Mouse (Mus musculus) kidney, postnatal 10 days (tissue): ENCODE results near the gene Ttll1.

Experiments
- DNase-seq: peaks from one replicate; pipeline ENCODE4 v3.0.0; 2021; ENCODE audit warnings: mixed read lengths

The Ttll1 gene

DNA sequence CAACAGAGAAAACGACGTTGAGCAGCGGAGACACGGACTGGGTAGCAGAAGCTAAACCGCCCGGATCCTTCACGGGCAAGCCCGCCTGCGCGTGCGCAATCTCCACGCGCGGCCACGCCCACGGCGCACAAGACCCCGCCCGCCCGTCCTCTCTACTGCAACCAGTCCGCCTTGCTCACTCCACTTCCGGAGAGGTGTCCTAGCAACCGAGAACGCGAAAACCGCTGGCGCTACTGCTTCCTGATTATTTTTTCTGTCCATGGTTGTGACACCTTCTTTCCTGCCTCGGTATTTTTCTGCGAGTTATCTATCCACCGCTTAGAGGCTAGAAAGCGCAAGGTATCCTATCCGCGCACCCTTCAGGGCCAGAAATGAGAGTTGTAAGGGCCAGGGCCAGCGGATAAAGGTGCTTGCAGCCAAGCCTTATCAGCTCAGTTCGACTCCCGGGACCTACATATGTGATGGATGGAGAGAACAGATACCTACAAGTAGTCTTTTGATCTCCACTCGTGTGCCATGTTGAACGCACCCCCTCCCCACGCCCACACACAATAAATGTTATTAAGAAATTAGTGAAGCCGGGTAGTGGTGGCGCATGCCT lies at the start of gene Ttll1:
Ttll1 (minus strand) TSS at position 89 of the 601 bp plus-strand sequence.
- DNase-seq, result peak; percentile 98

DNA sequence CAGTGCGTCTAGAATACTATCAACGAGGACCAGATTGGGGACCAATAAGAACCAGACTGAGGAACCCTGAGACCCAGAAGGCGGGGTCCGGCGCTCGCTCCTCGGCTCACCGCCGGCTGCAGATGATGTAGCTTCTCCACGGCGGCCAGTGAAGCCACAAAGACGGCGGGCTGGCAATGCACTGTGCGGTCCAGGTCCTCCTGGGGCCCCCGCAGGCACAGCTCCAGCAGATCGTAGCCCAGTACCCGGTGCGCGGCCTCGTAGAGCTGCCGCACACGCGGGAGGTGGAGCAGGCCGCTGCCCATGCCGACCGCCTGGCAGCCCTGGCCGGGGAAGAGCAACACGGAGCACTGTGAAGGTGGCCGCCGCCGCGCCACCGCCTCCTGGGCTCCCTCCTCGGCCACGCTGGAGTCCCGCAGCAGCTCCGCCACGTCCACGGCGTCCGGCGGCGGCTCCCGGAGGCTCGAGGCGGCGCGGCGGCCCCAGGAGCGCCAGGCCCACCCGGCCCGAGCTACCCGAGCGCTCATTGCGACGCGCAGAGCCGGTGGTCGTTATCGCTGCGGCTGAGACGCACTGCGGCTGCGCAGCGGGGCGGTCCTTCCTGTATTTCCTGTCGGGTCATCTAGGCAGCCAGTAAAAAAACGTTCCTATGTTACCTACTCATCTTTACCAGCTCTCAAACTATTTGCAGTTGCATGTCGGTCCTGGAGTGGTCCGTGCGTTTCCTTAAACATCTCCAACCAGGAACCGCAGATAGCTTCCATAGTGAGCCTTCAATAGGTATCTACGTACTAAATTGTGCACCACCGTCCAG lies 44.7 kb upstream of the Ttll1 start:
- DNase-seq, result peak; percentile 92

GRCm38 (mm10) chr15:83553831-83554230 lies 43.1 kb upstream of the Ttll1 start:
- DNase-seq, result no peak

- DNase-seq, result no peak
These were observed 39.4 kb upstream of the Ttll1 start for GRCm38 (mm10) chr15:83550137-83550536.

- DNase-seq, result no peak
These were observed 36.5 kb upstream of the Ttll1 start for GRCm38 (mm10) chr15:83547144-83547543.

GRCm38 (mm10) chr15:83546029-83546428 lies 35.3 kb upstream of the Ttll1 start:
- no peak for DNase-seq

- no peak for DNase-seq
These were observed 31.1 kb upstream of the Ttll1 start for GRCm38 (mm10) chr15:83541647-83542287.

GRCm38 (mm10) chr15:83539905-83540304 lies 29.2 kb upstream of the Ttll1 start:
- DNase-seq, result peak; percentile 86

DNA sequence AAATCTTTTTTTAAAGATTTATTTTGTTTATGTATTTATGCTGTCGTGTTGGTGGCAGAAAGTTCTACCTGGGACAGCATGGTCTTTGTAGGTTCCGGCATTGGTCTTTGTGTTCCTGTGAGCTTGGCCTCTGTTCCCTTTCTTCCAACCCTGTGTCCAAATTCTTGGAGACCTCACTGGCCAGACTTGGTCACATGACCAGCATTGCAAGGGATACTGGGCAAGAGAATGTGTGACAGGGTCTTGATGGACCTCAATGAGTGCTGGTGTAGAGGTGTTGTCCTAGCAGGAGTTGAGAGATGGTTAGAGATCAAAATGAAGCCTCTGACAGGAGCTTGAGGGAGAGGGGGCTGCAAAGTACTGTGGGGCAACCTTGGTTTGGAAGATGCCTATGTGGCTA lies 28.2 kb upstream of the Ttll1 start:
- DNase-seq, result no peak

DNA sequence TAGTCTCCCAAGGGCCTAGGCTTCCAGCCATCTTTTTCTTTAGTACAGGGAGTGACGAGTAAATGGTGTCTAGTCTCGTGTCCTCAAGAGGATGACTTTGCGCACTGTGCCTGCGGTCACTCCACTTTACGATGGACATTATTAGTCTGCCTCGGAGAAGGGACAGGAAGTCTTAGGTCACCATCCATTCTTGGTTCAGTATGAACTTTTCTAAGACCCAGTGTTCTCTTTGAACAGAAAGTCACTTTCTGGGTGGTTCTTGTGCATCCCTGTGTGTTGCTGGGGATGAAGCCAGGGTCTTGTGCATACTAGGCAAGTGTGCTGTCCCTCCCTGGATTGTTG lies 25.2 kb upstream of the Ttll1 start:
- no peak for DNase-seq

DNA sequence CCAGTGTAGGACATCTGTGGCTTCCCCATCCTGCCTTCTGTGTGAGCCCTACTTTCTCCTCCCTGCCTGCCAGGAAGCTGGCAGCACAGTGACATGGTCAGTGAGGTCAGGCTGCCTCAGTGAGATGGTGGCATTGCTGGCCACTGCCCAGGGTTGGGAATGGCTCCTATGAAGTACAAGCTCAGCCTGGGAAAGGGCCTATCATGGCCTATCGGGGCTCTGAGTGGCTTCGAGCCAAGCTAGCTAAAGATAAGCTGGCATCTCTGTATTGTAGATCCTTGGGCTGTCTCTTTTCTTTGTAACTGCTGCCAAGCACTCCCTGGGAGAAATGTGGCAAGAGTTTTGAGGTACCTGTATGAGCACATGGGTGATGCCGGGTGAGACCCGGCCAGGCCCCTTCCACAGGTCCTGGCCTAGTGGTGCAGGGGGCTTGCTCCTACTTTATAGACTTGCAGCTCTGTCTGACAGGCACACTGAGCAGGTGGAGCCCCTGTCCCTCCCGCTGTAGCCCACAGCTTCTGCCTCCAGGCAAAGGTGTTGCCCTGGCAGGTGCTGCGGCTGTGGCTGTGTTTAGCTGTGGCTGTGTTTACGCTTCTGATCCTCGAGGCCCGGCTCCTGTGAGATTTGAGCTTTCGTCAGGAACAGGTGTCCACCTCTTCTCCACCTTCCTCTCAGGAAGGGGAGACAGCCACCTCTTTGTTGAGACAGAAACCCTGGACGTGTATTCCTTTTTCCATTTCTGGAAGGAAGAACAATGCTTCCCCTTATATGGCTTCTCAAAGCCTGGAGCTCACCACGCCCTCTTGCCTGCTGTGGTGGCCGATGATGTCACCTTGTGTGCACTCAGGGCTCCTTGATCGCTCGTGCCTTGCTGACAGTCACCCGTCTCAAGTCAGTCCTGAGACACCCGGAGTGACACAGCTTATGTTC lies 24.5 kb upstream of the Ttll1 start:
- no peak for DNase-seq

DNA sequence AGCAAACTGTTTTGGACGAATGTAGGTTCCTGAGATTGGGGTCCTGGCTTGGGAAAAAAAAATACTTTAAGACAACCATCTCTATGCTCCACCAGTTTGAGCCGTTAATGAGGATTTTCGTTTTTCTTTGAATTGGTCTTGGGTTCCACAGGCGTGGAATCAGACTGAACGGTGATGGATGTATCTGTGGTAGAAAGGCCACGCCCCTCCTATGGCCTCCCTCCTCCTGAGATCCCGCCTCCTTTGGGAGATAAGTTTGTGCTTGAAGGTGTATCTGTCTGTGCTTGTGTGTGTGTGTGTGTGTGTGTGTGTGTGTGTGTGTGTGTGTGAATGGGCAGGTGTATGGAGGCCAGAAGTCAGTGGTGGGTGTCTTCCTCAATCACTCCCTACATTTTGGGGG lies 21.9 kb upstream of the Ttll1 start:
- DNase-seq, result no peak

GRCm38 (mm10) chr15:83531961-83532469 lies 21.3 kb upstream of the Ttll1 start:
- DNase-seq, result no peak

DNA sequence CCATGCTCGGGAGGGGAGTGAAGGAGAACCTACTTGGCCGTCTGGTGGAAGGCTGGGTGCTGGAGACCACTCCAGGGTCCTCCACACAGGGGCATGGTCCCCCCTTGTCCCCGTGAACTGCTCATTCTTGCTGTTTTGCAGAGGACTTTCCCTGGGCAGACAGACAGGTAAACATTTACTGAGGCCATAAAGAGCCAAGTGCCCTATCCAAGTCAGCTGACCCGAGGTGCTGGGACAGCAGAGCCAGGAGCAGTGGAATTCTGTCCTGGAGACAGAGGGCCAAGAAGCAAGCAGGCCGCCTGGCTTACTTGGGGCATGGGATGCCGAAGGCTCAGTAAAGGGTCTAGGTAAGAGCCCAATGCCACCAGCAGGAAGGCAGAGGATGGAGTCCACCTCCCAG lies 20.0 kb upstream of the Ttll1 start:
- peak; percentile 59 for DNase-seq

- peak; percentile 74 for DNase-seq
These were observed 19.5 kb upstream of the Ttll1 start for GRCm38 (mm10) chr15:83530233-83530632.

GRCm38 (mm10) chr15:83529765-83530164 lies 19.1 kb upstream of the Ttll1 start:
- peak; percentile 82 for DNase-seq

- DNase-seq, result no peak
These were observed 18.2 kb upstream of the Ttll1 start for GRCm38 (mm10) chr15:83528892-83529291.

DNA sequence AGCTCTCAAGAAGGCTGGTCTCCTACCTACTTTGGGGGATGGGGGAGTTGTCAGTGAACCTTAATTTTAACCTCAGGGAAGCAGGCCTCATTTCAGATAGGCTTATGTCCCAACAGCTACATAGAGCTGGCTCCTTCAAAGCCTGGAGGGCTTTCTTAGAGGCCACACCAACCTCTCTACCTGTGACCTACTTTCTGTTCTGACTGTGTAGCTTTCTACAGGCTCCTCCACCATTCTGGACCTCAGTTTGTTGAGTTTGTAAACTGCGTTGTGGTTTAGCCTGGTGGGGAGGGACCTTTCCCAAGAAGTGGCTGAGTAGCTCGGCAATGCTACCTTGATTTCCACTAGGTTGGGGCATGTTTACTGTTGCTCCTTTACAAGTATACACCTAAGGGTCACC lies 17.1 kb upstream of the Ttll1 start:
- no peak for DNase-seq

- DNase-seq, result no peak
These were observed 16.4 kb upstream of the Ttll1 start for GRCm38 (mm10) chr15:83527092-83527437.

DNA sequence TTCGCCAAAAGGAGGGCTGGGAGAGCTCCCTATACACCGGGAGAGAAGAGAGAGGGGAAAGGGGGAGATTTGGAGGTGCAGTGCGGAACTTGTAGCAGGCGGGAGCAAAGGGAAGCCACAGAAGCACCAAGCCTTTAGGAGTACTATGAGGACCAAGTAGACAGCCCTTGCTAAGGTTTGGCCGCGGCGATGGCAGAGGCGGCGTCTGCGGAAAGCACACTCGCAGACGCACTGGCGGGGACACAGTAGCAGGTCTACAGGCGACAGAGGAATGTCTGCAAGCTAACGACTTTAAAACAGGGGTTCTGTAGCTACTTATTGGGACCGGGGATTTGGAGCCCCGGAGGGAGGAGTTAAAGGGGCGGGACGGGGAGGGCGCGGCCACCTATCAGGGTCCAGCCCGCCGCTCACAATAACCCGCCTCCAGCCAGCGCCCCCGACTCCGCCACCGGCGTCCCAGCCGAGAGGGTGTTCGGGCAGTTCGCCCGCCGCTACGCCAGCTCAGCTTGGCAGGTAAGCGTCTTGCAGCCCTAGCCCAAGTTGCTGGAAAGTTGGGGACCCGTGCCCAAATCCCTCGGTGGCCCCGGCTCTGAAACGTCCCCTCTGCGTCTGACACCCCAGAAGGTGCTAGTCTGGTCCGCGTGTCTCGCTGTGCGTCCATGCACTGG lies 15.9 kb upstream of the Ttll1 start, which contains the start of gene Bik:
Bik (plus strand) TSS at position 439 of the 668 bp plus-strand sequence.
- peak; percentile 85 for DNase-seq

DNA sequence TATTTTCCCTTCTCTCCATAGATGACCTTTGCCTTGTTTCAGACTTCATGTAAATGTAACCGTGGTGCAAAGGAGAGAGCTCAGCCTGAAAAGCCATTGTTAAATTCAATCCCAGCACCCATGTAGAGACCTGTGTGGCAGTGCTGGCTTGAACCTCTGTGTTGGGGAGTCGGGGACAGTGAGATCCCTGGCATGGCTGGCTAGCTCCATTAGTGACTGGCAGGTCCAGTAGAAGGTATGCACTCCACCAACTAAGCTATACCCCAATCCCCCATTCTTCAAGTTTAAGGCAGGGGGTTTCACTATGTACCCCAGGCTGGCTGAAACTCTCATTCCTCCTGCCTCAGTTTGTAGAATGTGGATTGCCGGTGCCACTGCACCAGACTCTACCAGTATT lies 13.6 kb upstream of the Ttll1 start:
- no peak for DNase-seq

DNA sequence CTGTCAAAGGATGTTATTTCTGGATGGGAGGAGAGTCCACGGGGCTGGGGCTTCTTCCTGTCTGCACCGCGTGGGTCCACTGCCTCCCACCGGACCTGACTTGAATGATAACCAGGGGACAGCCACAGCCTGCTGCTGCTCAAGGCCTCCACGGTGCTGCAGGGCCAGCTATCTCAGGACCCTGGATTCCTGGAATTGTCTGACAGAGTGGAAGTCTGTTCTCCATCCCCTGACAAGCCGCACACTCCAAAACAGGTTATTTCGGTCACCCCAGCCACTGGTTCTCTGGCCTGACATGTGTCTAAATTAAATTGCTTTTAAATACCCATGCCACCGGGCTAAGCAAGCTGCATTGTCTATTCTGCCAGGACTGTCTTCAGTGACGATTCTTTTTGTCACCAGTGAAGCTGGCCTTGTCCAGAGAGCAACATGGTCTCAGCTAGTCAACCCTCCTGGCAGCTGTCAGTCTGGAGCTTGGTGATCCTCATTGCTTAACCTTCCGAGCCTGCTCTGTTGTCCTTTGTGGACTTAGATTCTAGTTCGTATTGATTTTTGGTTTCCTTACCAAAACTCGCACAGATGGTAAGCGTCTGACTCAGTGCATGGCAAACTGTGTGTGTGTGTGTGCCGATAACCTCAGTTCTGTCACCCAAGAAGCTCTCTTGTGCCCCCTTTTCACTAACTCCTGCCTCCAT lies 13.1 kb upstream of the Ttll1 start:
- no peak for DNase-seq
